Mouse (Mus musculus): ENCODE measurements around the gene Nr1i3. TPM values are rescaled to one million over a fixed set of nuclear protein-coding genes. Genes with fewer than 3 reads are reported as not detected.

Nr1i3 gene
- polyA plus RNA-seq, 1 experiment: not detected

DNA sequence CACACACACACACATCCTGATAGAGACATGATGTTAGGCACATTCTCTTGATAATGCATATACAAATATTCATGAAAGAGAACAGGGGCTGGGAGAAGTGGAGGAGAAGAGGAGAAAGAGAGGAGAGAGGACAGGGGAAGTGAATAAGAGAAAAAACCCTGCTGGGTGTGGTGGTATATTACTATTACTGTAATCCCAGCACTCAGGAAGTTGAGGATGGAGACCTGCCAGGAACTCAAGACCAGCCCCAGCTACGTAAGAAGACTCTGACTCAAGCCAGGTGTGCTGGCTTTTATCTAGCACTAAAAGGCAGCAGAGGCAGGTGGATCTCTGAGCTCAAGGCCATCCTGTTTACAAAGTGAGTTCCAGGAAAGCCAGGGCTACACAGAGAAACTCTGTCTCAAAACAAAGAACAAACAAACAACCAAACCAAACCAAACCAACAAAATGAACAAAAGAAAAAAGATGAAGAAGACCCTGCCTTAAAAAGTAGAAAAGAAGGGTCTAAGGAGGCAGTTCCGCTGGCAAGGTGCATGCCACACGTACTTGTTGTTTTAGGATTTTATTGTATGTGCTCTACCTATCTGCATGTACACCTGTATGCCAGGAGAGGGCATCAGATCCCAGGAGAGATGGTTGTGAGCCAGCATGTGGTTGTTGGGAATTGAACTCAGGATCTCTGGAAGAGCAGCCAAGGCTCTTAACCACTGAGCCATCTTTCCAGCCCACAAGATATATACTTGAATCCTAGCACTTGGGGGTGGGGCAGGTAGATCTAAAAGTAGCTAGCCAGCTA lies 50.1 kb downstream of the Nr1i3 start:
- Histone ChIP-seq H3K4me1 (ENCODE audit: control insufficient read depth) (peaks cover 9% of the 10 kb centered on the region), H3K4me3 (replicated peaks) (no peak overlapping the region), H3K27me3 (ENCODE audit: control insufficient read depth) (peaks cover 57% of the 10 kb centered on the region), H3K36me3 (ENCODE audit: control insufficient read depth) (no peaks in the 10 kb centered on the region), H3K9me3 (ENCODE audit: control insufficient read depth, low read length) (no peaks in the 10 kb centered on the region)
- TF ChIP-seq TAL1 (IDR thresholded peaks at IDR 0.05; ENCODE audit: low read length): no peak
- TF ChIP-seq GATA1 (IDR thresholded peaks at IDR 0.05; ENCODE audit: low read length): no peak

DNA sequence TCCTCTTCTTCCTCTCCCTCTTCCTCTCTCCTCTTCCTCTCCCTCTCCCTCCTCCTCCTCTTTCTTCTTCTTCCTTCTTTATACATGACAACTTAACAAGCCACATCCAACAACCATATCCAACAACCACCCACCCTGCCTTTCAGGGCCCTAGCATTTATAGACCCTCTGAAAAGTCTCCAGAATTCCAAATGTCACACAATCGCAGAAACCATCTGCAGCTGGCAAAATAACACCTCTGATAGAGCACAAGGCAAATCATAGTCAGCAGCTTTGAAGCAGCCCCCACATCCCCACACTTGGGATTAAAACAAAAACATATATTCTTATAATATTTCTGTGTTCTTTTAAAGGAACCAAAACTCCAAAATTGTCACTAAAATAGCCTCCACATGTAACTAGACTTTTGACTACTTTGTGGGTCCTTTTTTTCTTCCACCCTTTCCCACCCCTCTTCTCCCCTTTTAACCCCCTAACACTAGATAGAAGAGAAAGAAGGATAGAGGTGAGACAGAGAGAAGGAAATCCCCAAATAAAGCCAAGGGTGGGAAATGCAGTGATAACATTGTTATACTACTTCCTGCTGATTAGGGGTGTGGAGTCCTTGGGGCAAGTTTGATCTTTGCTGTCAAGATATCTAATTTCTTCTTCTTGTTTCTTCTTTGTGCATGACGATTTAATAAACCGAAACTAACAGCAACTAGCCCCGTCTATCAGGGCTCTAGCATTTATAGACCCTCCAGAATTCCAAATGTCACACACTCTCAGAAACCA lies 52.4 kb downstream of the Nr1i3 start:
- Histone ChIP-seq H3K4me1 (ENCODE audit: control insufficient read depth) (peaks cover 22% of the 10 kb centered on the region), H3K27me3 (ENCODE audit: control insufficient read depth) (peaks cover 35% of the 10 kb centered on the region), H3K36me3 (ENCODE audit: control insufficient read depth) (no peaks in the 10 kb centered on the region), H3K9me3 (ENCODE audit: control insufficient read depth, low read length) (no peaks in the 10 kb centered on the region), H3K4me3 (replicated peaks) (no peak overlapping the region)
- TF ChIP-seq GATA1 (IDR thresholded peaks at IDR 0.05; ENCODE audit: low read length) (no peak), TAL1 (IDR thresholded peaks at IDR 0.05; ENCODE audit: low read length) (no peak)

DNA sequence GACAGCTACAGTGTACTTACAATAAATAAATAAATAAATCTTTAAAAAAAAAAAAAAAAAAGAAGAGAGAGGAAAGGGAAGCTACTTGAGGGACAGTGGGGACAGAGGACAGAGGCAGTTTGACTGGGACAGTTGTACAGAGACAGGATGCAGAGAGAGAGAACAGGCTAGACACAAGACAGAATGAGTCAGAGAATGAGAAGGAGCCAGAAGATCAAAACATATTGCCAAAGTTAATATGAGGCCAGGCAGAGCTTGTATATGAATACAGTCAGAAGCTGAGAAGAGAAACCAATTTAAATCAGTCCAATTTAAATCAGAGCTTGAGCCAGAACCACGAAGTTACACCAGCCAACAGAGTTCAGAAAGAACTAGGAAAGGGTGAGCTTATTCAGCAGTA lies 54.6 kb downstream of the Nr1i3 start:
- Histone ChIP-seq H3K27me3 (ENCODE audit: control insufficient read depth) (peaks cover 16% of the 10 kb centered on the region), H3K36me3 (ENCODE audit: control insufficient read depth) (peaks cover 19% of the 10 kb centered on the region), H3K4me1 (ENCODE audit: control insufficient read depth) (peaks cover 38% of the 10 kb centered on the region), H3K9me3 (ENCODE audit: control insufficient read depth, low read length) (0 out of 2 replicates have a peak, but pooled peaks cover 2% of the 10 kb centered on the region), H3K4me3 (replicated peaks) (no peak overlapping the region)
- TF ChIP-seq TAL1 (IDR thresholded peaks at IDR 0.05; ENCODE audit: low read length): no peak
- no peak for TF ChIP-seq GATA1 (IDR thresholded peaks at IDR 0.05; ENCODE audit: low read length)

GRCm38 (mm10) chr1:171269848-171270572 lies 56.2 kb downstream of the Nr1i3 start, which contains the start of gene B4galt3:
B4galt3 (plus strand) TSS chr1:171270328.
- 0 out of 2 replicates have a peak, but pooled peaks cover 6% of the 10 kb centered on the region for H3K27me3 ChIP-seq (ENCODE audit: control insufficient read depth)
- TF ChIP-seq GATA1 (IDR thresholded peaks at IDR 0.05; ENCODE audit: low read length) (0 out of 2 replicates have a peak, but pooled peaks have one; percentile 49), TAL1 (IDR thresholded peaks at IDR 0.05; ENCODE audit: low read length) (no peak)
- peaks cover 36% of the 10 kb centered on the region for H3K36me3 ChIP-seq (ENCODE audit: control insufficient read depth)
- peak within 1 kb of the TSS; percentile 70 for H3K4me3 ChIP-seq (replicated peaks)
- H3K4me1 ChIP-seq (ENCODE audit: control insufficient read depth): peaks cover 54% of the 10 kb centered on the region
- H3K9me3 ChIP-seq (ENCODE audit: control insufficient read depth, low read length): 0 out of 2 replicates have a peak, but pooled peaks cover 2% of the 10 kb centered on the region

Other genes with a start within 250 kb of the Nr1i3 start
- gene Fcgr2b, start 237.4 kb upstream of the Nr1i3 start, polyA plus RNA-seq (2012): not detected in 2 replicates
- gene Fcgr4, start 195.1 kb upstream of the Nr1i3 start, polyA plus RNA-seq (2012): not detected in 2 replicates
- gene Fcgr3, start 149.0 kb upstream of the Nr1i3 start, polyA plus RNA-seq (2012): 0.06 TPM in 1 of 2 replicates, not detected in the other
- 0.37 and 0.64 TPM in 2 replicates for gene Cfap126, start 100.1 kb upstream of the Nr1i3 start, polyA plus RNA-seq (2012)
- 4.9 and 7.2 TPM in 2 replicates for gene Sdhc, start 63.4 kb upstream of the Nr1i3 start, polyA plus RNA-seq (2012)
- not detected in 2 replicates for gene Mpz, start 63.3 kb upstream of the Nr1i3 start, polyA plus RNA-seq (2012)
- gene Pcp4l1, start 17.7 kb upstream of the Nr1i3 start, polyA plus RNA-seq (2012): not detected in 2 replicates
- gene Tomm40l, start 8.5 kb downstream of the Nr1i3 start, polyA plus RNA-seq (2012): 2.2 TPM in 2 replicates
- gene Apoa2, start 11.1 kb downstream of the Nr1i3 start, polyA plus RNA-seq (2012): 0.42 and 2.1 TPM in 2 replicates
- 0.13 and 0.17 TPM in 2 replicates for gene Fcer1g, start 20.4 kb downstream of the Nr1i3 start, polyA plus RNA-seq (2012)
- gene Adamts4, start 36.5 kb downstream of the Nr1i3 start, polyA plus RNA-seq (2012): not detected in 2 replicates
- gene Ndufs2, start 37.4 kb downstream of the Nr1i3 start, polyA plus RNA-seq (2012): 7.0 and 7.5 TPM in 2 replicates
- 11.1 and 11.6 TPM in 2 replicates for gene B4galt3, start 56.4 kb downstream of the Nr1i3 start, polyA plus RNA-seq (2012)
- gene Ppox, start 67.2 kb downstream of the Nr1i3 start, polyA plus RNA-seq (2012): 89.9 and 167 TPM in 2 replicates
- gene Usp21, start 74.0 kb downstream of the Nr1i3 start, polyA plus RNA-seq (2012): 8.4 and 13.0 TPM in 2 replicates
- 3.9 and 4.8 TPM in 2 replicates for gene Ufc1, start 81.1 kb downstream of the Nr1i3 start, polyA plus RNA-seq (2012)
- 1.6 and 1.7 TPM in 2 replicates for gene Dedd, start 115.2 kb downstream of the Nr1i3 start, polyA plus RNA-seq (2012)
- 0.98 TPM in 2 replicates for gene Nit1, start 131.7 kb downstream of the Nr1i3 start, polyA plus RNA-seq (2012)
- 1.4 and 2.0 TPM in 2 replicates for gene Pfdn2, start 131.7 kb downstream of the Nr1i3 start, polyA plus RNA-seq (2012)
- 0.14 TPM in 1 of 2 replicates, not detected in the other for gene Klhdc9, start 146.8 kb downstream of the Nr1i3 start, polyA plus RNA-seq (2012)
- gene Nectin4, start 156.1 kb downstream of the Nr1i3 start, polyA plus RNA-seq (2012): not detected in 2 replicates
- gene Arhgap30, start 175.0 kb downstream of the Nr1i3 start, polyA plus RNA-seq (2012): 0.06 and 0.07 TPM in 2 replicates
- gene Usf1, start 197.3 kb downstream of the Nr1i3 start, polyA plus RNA-seq (2012): 1.2 and 3.6 TPM in 2 replicates
- gene Tstd1, start 204.9 kb downstream of the Nr1i3 start, polyA plus RNA-seq (2012): not detected in 2 replicates
- 0.08 TPM in 1 of 2 replicates, not detected in the other for gene F11r, start 223.6 kb downstream of the Nr1i3 start, polyA plus RNA-seq (2012)

All from erythroblast, embryonic 14.5 days (primary cell).